Mouse (Mus musculus) megakaryocyte, embryonic 14.5 days (primary cell): ENCODE measurements around the gene Ppp3ca. TPM values are rescaled to one million over a fixed set of nuclear protein-coding genes. Genes with fewer than 3 reads are reported as not detected.
A peak's percentile ranks its signal among the peaks of the same experiment; 100 is the strongest.

Source experiments
- H3K27me3 ChIP-seq: replicated peaks from 2 replicates; pipeline ENCODE3; 2012; ENCODE audit warnings: inconsistent platforms
- H3K36me3 ChIP-seq: replicated peaks from 2 replicates; pipeline ENCODE3; 2012; ENCODE audit warnings: low read length, inconsistent platforms, mixed read lengths
- H3K4me1 ChIP-seq: 2 replicates; pipeline ENCODE4 v1.6.1; 2012; ENCODE audit warnings: inconsistent platforms
- H3K4me3 ChIP-seq: replicated peaks from 2 replicates; pipeline ENCODE3; 2012; ENCODE audit warnings: moderate library complexity, mild to moderate bottlenecking, inconsistent platforms
- H3K9me3 ChIP-seq: 2 replicates; pipeline ENCODE4 v1.6.1; 2012; ENCODE audit warnings: inconsistent platforms
- FLI1 ChIP-seq: IDR thresholded peaks from 2 replicates; pipeline ENCODE4 v1.6.1; 2012; ENCODE audit warnings: low read length, inconsistent platforms, mixed read lengths
- GATA1 ChIP-seq: IDR thresholded peaks from 3 replicates; pipeline ENCODE4 v1.6.1; 2012; ENCODE audit warnings: mixed read lengths, low read length, inconsistent platforms, borderline replicate concordance
- polyA plus RNA-seq: library from polyadenylated mRNA; stranded (reverse); fragments of >175 nt; gene quantifications from 2 replicates; pipeline ENCODE4 v1.2.3, GENCODE M21; 2012; ENCODE audit warnings: low replicate concordance; ENCODE audit not compliant: insufficient read depth

Ppp3ca gene
- polyA plus RNA-seq, 1 experiment, result 42.7 TPM

DNA sequence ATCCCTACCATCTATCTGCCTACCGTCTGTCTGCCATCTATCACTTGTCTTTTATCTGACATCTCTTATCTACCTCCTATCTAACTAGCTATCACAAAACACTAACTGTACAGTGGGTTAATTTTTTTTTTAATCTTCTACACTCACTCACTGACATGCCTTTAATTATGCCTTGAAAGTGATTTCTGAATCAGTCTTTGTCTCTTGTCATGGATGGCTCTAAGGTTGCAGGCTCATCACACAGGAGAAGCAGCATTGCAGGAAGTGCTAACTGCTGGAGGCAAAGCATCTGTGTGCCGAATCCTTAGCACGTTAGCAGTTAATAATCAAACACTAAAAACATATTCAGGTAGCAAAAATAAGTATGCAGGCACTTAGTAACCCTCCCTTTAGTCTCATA lies 151.1 kb downstream of the Ppp3ca start:
- no peak for TF ChIP-seq GATA1
- no peak for TF ChIP-seq FLI1
- Histone ChIP-seq H3K9me3 (no peaks in the 10 kb centered on the region), H3K4me3 (no peak overlapping the region), H3K36me3 (peaks cover 19% of the 10 kb centered on the region), H3K27me3 (no peaks in the 10 kb centered on the region), H3K4me1 (peaks cover 13% of the 10 kb centered on the region)

DNA sequence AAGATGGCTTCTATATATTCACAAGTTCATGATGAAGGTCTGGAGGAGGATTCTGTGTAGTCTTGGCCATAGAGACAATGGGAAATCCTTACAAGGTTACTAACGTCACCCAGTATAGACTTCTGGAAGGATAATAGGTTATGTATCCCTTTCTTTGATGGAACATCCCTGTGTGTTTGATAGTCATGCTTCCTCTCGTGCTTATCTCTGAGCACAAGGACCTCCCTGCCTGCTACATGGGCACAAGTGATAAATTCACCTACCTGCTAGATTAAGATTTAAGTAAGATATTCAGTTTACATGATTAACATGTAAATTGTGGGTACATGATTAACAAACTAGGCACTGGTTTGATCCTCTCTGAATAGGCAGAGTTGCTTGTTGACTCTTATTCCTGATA lies 152.1 kb downstream of the Ppp3ca start:
- no peak for TF ChIP-seq GATA1
- no peak for TF ChIP-seq FLI1
- Histone ChIP-seq H3K4me1 (peaks cover 13% of the 10 kb centered on the region), H3K9me3 (no peaks in the 10 kb centered on the region), H3K27me3 (no peaks in the 10 kb centered on the region), H3K4me3 (no peak overlapping the region), H3K36me3 (peaks cover 22% of the 10 kb centered on the region)

DNA sequence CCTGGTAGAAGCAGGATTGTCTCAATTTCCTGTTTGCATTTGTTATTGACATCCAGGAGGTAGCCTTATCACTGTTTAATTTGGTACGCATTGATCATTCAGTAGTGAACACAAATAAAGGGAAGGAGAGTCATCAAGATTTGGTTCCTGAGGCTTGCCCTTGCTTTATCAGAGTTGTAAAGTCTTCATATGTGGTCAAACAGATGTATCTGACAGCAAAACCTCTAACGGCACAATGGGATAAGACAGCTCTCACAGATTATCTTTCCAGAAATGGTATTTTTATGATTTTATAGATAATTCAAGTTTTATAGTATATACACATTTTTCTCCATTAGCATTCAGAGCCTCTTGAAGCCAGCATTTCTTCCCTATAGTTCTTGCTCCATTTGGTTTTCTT lies 152.5 kb downstream of the Ppp3ca start:
- H3K27me3 ChIP-seq, result no peaks in the 10 kb centered on the region
- H3K36me3 ChIP-seq, result peaks cover 22% of the 10 kb centered on the region
- no peak overlapping the region for H3K4me3 ChIP-seq
- H3K9me3 ChIP-seq, result no peaks in the 10 kb centered on the region
- peaks cover 13% of the 10 kb centered on the region for H3K4me1 ChIP-seq
- no peak for TF ChIP-seq GATA1
- TF ChIP-seq FLI1, result no peak

DNA sequence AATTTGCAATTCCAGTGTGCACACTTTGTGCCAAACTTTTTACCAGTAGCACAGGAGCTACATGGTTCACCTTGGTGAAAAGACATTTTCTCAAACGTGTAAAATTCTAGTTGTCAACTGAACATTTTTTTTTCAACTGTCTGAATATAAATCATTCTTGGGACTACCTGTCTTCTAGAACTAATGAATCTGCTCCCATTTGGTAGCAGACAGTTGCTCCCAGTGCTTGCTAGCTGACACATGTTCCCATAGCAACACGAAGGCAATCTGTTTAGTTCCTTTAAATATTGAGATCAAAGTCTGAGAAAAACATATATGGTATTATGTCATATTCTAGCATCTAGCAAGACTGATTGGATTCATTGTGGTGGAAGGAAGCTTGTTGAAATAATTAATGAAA lies 158.5 kb downstream of the Ppp3ca start:
- H3K27me3 ChIP-seq, result no peaks in the 10 kb centered on the region
- no peak for TF ChIP-seq FLI1
- no peak for TF ChIP-seq GATA1
- H3K4me1 ChIP-seq, result peaks cover 3% of the 10 kb centered on the region
- H3K36me3 ChIP-seq, result peaks cover 15% of the 10 kb centered on the region
- H3K9me3 ChIP-seq, result no peaks in the 10 kb centered on the region
- no peak overlapping the region for H3K4me3 ChIP-seq

DNA sequence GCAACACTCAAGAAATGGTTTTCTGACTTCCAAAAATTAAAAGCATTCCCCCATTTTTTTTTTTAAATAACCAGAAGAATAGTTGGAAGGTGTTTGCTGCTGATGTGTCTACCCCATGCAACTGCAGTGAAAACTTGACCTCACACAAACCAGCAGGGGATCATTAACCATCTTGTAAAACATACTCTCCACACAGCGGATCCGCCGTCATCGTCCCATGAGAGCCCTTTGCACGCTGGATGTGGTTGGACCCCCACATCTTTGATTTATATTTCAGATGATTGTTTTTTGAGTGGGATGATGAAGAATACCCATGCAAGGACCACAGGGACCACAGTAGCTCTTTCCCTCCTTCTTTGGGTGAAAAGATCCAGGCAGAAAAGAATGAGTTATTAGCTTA lies 159.2 kb downstream of the Ppp3ca start:
- Histone ChIP-seq H3K27me3 (no peaks in the 10 kb centered on the region), H3K36me3 (peaks cover 10% of the 10 kb centered on the region), H3K4me1 (peaks cover 10% of the 10 kb centered on the region), H3K9me3 (no peaks in the 10 kb centered on the region), H3K4me3 (no peak overlapping the region)
- TF ChIP-seq GATA1, result no peak
- TF ChIP-seq FLI1, result no peak

DNA sequence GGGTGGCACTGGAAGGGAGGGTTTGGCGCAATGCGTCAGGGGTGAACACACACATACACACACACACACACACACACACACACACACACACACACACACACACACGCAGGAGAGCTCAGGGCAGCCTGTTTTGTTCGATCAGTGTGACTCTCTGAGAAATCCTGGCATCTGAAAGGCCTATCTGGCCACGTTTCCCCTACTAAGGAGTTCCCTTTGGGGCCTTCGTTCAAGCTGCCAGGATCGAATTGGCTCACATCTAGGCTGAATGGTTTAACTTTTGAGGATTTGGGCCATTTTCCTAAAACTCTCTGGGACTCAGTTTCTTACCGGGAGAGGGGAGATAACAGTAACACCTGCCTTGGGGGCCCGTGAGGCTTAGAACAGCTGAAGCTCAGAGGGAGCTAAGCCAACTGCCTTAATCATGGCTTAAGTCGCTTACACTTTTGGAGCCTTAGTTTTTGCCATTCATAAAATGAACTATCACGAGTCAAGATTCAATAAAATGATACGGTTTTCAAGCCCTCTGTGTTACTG lies 160.8 kb downstream of the Ppp3ca start:
- no peak for TF ChIP-seq FLI1
- no peak for TF ChIP-seq GATA1
- no peaks in the 10 kb centered on the region for H3K27me3 ChIP-seq

DNA sequence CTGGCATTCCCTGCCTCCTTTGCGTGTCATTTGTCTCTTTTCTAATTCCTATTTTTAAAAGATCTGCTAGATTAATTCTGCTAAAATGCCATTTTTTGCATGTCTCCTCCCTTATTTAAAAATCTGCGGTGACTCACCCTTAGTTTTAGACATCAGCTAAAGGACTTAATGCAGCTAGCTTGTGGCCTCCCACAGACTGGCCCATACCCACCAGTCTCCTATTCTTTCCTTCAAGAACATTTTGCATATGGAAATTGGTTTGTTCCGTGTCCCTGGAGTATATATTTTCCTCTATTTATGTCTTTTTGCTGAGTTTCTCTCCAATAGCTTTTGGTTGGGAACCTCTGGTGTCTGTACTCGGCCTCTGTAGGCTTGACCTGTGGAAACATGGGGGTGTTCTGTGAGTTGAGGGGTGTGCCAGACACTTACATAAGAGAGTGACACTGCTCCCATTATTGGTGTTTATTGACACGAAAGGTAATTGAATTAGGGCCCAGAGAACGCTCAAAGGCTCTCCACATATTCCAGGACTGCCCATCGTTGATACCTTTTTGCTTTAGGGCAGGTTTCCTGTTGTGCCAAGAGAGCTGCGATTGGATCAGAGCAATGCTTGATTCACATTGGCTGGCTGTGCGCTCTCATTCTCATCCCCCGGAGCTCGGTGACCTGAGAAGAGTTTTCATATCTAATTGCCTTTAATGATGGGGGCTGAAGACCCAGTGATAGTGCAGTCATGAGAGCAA lies 163.2 kb downstream of the Ppp3ca start:
- peaks cover 5% of the 10 kb centered on the region for H3K36me3 ChIP-seq
- no peak for TF ChIP-seq FLI1
- no peak for TF ChIP-seq GATA1
- H3K4me3 ChIP-seq, result no peak overlapping the region
- no peaks in the 10 kb centered on the region; the same call in 1 of the 2 replicates for H3K9me3 ChIP-seq
- no peaks in the 10 kb centered on the region for H3K27me3 ChIP-seq
- H3K4me1 ChIP-seq, result peaks cover 27% of the 10 kb centered on the region

More for the DNA sequence above, 160.8 kb downstream of the Ppp3ca start:
- peaks cover 20% of the 10 kb centered on the region for H3K4me1 ChIP-seq
- no peak overlapping the region for H3K4me3 ChIP-seq
- H3K36me3 ChIP-seq, result peaks cover 3% of the 10 kb centered on the region
- no peaks in the 10 kb centered on the region for H3K9me3 ChIP-seq

DNA sequence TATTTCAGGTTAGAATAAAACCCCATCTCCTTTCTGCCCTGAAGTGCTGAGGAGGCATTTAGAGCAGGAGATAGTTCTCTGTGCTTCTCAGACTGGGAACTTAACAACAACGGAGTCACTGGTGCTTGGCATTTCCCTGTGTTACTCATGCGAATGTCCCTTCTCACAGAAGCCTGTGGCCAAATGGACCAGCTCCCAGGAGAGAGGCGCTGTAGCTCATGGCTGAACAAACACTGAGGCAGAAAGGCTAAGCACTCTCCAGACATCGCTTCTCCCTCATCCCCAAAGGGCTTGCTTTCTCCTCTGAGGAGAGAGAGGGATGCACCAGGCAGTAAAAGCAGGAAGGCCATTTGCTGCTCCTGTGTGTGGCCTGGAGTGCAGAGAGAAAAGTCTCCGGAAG lies 164.0 kb downstream of the Ppp3ca start:
- H3K4me3 ChIP-seq, result peak overlapping the region; percentile 73
- H3K27me3 ChIP-seq, result no peaks in the 10 kb centered on the region
- H3K4me1 ChIP-seq, result peaks cover 27% of the 10 kb centered on the region
- H3K36me3 ChIP-seq, result peaks cover 5% of the 10 kb centered on the region
- H3K9me3 ChIP-seq, result no peaks in the 10 kb centered on the region; the same call in 1 of the 2 replicates
- no peak for TF ChIP-seq FLI1
- no peak for TF ChIP-seq GATA1

DNA sequence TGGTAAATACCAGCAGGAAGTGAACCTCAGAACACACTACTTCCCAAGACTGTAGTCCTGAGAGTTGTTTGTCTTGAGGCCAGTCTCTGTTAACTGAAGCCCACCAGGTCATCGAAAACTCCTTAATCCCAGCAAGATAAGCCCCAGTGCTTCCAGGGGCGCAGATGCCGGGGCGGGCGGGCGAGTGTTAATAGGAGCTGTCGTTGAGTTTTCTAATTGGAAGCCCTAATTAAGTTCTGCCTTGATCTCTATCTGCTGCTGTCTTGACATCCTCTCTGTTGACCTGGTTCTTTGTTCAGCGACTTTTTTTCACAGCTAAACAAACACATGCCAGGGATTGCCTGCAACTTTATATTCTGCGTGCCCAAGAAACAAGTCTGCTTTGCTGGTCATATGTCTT lies 165.9 kb downstream of the Ppp3ca start:
- H3K9me3 ChIP-seq, result no peaks in the 10 kb centered on the region; the same call in 1 of the 2 replicates
- TF ChIP-seq FLI1, result no peak
- no peak for TF ChIP-seq GATA1
- H3K36me3 ChIP-seq, result peaks cover 5% of the 10 kb centered on the region
- no peaks in the 10 kb centered on the region for H3K27me3 ChIP-seq
- peaks cover 27% of the 10 kb centered on the region for H3K4me1 ChIP-seq
- no peak overlapping the region for H3K4me3 ChIP-seq

DNA sequence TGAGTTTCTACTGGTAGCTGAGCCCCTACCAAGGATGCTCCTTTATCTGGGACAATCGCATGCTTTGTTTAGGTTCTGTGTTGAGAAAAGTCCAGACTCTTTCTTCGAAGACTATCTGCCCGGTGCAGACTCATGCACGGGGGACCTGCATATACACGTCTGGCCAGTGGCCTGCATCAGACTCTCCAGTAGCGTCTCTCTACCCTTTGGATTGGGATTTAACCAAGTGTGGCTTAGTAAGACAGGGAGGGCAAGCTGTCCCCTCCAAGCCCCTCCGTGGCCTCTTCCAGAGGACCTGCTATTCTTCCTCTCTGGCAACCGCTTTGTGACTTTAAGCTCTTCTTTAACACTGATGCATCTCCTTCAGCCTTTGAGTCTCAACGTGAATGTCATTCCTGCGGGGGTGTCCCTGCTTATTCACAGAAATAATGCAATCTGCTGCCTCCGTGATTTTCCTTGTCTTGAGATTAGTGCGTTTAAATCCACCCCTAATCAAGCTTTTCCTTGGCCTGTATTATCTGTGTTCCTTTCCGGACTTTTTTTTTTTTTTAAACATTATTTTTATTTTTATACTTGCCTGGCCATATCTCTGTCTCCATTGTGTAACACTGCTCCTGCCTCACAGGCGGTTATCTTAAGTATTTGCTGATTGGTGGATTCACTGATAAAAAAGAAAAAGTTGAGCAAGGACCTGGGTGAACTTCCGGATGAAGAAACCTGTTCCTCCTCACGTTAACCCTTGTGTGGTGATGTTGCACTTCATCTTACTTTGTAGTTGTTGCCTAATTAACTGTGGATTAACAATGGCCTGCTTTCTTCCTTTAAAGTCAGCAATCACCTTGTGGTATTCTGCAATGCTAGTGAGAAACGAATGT lies 166.6 kb downstream of the Ppp3ca start:
- Histone ChIP-seq H3K27me3 (no peaks in the 10 kb centered on the region), H3K4me3 (no peak overlapping the region), H3K4me1 (peaks cover 27% of the 10 kb centered on the region), H3K36me3 (peaks cover 5% of the 10 kb centered on the region), H3K9me3 (no peaks in the 10 kb centered on the region; the same call in 1 of the 2 replicates)
- TF ChIP-seq FLI1 (no peak), GATA1 (no peak)
